Mouse (Mus musculus): ENCODE measurements around the gene Med16. TPM values are rescaled to one million over a fixed set of nuclear protein-coding genes. Genes with fewer than 3 reads are reported as not detected.
"Not testable (repeated sequence)": the region's sequence is repeated elsewhere in the genome, so short reads cannot be mapped to it uniquely, and the experiment has no call there.

The Med16 gene
- total RNA-seq, 2 experiments from 2014 or later, result 48.1 to 50.8 TPM

- no peak for DNase-seq
Observed at GRCm38 (mm10) chr10:79917532-79918100, 8.9 kb upstream of the Med16 start.

GRCm38 (mm10) chr10:79916808-79917531 lies 8.2 kb upstream of the Med16 start, which contains the start of gene Kiss1r:
Kiss1r (plus strand) TSS chr10:79916971.
- peak; percentile 96 for DNase-seq

- DNase-seq, result no peak
Observed at GRCm38 (mm10) chr10:79916081-79916480, 7.4 kb upstream of the Med16 start.

DNA sequence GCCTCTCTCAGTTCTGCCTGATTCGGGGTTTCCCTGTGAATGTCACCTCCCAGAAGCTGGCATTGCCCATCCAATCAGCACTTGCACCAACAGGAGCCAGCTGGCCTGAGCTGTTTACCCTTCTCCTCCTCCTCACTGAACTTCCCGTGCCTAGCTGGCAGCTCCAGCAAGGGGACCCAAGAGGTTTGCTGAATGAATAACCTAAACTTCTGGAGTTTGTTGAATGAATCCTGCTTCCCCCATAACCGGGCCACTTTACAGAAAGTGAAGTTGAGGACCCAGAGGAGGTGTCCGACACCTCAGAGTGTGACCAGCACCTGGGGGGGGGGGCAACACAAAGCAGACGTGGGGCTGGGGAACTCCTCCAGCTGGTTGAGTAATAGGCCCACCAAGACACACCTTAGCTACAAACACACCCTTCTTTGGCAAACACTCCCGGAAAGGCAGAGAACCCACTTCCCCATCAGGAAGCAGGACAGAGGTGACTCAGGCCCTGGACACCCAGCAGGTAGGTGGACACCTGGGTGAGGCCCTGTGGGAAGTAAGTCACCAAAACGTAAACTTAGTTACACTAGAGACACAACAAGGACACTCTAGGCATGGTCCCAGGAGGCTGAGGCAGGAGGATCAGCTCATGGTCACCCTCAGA lies 6.3 kb upstream of the Med16 start:
- peak; percentile 63 for DNase-seq

GRCm38 (mm10) chr10:79914131-79914947 lies 5.6 kb upstream of the Med16 start:
- no peak for DNase-seq

GRCm38 (mm10) chr10:79912412-79912811 lies 3.7 kb upstream of the Med16 start:
- DNase-seq, result peak; percentile 7

GRCm38 (mm10) chr10:79910556-79910955 lies 1.8 kb upstream of the Med16 start, which contains the start of gene Gm26602:
Gm26602 (plus strand) TSS chr10:79910856.
- no peak for DNase-seq

DNA sequence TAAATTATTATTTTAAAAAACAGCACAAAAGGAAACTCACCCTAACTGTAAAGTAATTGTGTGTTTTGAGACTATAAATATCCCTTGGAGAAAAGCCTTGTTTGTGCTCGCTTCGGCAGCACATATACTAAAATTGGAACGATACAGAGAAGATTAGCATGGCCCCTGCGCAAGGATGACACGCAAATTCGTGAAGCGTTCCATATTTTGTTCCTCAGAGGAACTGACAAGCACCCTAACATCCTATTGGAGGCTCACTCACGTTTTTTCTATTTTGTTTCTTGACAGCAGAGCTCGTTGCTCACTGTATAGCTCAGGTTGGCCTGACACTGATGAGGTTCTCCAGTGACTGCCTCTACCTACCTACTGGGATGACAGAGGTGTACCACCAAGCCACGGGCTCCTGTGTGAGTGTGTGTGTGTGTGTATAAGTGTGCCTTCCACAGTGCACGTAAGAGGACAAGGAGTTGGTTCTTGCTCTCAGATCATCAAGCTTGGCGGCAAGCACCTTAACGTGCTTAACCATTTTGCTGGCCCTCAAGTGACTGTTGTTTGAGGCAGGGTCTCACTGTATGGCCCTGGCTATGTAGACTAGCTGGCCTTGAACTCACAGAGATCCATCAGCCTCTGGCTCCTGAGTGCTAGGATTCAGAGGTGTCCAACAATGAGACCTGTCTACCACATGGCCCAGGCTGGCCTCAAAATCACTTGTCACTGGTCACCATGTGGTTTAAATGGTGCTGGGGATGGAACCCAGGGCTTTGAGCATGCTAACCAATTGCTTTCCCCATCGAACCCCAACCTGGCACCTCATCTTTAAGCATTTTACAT lies 584 bp upstream of the Med16 start:
- peak; percentile 29 for DNase-seq

- no peak for DNase-seq
Observed at GRCm38 (mm10) chr10:79907415-79907814, 1.3 kb downstream of the Med16 start.

DNA sequence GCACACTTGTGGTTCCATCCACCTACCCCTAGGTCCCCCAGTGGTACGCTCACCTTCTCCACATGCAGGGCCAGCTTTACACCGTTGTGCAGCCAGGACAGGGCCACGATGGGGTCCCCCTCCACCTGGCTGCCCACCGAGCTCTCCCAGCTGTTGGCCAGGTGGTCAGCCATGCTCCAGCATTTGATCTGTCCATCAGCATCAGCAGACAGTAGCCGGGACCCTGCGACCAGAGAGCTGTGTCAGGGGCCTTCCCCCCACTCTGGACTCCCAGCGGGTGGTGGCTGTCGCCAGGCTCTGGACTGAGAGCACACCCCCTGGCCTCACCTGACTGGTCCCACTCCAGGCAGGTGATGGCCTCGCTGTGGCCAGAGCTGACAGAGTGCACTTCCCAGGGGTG lies 2.0 kb downstream of the Med16 start:
- DNase-seq, result no peak

DNA sequence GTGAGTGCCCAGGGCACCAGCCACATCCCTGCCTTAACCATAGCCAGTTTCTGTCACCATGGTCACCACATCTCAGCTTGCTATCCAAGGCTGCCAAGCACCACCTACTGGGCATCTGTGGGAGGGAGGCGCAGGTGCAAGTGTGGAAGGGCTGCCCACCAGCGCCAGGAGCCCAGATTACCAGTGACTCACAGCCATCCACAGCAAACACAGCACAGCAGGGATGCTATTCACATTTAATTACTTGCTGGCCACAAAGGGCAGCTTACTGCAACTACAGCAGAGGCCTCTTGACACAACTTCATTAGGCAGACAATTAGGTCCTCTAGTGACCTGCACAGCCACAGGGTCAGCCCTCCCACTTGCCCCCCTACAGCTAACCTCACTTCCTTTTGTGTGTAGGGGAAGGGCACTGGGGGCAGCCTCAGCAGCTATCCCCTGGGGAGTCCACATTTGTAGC lies 7.7 kb downstream of the Med16 start:
- peak; percentile 25 for DNase-seq

DNA sequence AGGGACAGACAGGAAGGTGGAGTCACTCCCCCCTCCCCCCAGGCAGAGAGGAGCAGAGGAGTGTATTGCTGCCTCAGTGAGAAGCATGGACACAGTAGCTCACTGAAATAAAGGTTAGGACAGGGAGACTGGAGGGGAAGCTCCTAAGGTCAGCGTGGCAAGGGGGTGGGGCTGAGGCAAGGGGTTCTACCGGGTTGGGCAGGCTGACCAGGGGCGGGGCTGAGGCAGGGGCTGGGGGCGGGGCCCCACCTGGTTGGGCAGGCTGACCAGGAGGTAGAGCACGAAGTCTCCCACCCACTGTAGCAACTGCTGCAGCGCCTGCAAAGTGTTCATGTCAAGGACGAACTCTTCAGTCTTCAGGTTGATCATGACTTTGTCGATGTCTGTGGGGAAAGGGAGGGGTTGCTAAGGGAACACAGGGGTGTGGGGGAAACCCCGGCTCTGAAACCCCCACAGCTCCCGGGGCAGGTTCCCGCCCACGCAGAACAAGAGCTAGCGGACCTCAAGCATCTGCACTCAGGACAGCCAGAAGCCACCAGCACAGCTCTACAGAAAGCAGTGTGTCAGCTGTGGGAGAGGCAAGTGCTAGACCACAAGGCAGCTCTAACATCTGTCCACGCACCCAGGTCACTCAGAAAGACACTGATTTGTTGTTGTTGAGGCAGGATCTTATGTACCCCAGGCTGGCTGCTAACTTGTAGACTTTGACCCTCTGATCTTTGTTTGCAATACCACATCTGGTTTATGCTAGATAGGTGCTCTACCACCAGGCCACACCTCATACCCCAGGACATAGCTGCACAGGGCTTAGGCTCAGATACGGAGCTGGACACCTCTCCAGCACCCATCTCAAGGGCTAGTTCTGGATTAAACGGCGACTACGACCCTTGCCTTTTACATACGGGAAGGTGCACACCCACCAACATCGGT lies 11.1 kb downstream of the Med16 start:
- DNase-seq, result peak; percentile 38

DNA sequence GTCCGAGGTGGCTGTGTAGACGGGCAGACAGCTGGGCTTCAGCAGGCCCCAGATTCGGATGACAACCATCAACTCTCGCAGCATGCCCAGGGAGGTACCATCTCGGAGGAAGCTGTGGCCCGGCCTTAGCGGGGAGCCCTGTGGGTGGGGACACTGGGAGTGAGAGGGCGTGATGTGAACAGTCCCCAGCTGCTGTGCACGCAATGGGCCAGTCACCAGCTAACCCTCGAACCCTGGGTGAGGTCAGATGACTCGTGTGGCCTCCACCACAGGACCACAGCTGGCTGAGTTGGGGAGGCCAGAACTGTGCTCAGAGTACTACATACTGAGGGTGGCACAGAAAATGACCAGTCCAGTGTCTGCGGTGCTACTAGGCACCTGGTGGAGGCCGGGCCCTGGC lies 11.9 kb downstream of the Med16 start:
- DNase-seq, result peak; percentile 22

DNA sequence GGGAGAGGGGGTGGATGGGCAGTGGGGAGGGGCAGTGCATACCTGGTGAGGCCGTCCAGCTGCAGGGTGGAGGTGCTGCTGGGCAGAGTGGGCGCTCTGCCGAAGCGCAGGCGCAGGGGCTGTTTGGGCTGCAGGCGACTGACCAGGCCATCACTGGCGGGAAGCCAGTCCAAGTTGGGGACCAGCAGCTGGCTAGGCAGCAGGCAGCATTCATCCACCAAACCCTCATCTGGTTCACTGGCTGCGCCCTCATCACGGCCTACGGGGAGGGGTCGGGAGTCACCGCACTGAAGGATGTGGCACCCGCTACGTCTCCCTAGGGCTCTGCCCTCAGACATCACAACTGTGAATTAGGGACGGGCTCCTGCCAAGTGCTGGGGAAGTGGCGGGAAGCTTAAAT lies 12.4 kb downstream of the Med16 start:
- DNase-seq, result peak; percentile 13

DNA sequence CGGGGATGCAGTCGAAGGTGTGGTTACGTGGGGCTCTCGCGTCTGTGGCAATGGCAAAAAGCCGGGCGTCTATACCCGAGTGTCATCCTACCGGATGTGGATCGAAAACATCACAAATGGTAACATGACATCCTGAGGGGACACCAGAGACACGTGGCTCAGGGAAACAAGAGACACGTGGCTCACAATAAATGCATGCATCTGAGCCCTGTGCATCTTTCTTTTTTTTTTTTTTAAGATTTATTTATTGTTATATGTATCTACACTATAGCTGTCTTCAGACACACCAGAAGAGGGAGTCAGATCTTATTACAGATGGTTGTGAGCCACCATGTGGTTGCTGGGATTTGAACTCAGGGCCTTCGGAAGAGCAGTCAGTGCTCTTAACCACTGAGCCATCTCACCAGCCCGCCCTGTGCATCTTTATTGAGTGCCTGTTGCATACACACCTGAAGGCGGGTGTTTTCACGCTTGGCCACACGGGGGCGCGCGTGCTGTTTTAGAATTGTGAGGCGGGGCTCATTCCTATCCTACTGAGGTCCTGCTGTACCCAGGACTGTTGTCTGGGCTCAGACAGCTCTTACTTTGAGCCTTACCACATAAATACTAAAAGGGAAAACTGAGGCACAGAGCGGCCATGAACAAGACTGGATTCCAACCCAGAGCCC lies 16.1 kb downstream of the Med16 start:
- peak; percentile 88 for DNase-seq

GRCm38 (mm10) chr10:79890670-79891069 lies 18.1 kb downstream of the Med16 start, which contains the start of gene Cfd:
Cfd (plus strand) TSS chr10:79890853.
- DNase-seq, result peak; percentile 55

DNA sequence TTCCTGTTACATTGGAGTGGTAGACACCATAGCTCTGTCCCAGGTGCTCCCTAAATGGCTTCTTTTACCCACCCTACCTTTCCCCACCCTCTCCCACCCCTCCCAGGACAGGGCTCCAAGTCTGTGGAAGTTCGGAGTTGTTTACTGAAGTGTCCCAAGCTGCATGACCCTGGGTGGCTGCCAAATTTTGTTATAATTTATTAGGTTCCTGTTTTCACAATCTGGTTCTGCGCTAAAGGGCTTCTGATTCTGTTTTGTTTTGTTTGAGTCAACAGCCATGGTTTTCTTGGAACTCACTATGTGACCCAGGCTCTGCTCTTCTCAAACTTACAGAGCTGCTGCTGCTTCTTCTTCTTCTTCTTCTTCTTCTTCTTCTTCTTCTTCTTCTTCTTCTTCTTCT lies 19.3 kb downstream of the Med16 start:
- peak; percentile 72 for DNase-seq

DNA sequence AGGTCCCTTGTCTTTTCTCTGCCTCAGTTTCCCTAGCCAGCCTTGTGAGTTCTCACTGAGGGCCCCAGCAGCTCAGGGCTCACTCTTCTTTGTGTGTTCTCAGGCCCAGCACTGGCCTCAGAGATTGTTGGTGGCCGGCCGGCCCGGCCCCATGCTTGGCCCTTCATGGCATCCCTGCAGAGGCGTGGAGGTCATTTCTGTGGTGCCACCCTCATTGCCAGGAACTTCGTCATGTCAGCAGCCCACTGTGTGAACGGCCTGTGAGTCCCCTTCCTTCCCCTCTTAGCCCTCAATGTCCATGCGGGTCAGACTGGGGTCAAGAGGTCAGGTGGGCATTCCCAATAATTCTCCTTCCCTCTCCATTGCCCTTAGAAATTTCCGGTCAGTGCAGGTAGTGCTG lies 22.1 kb downstream of the Med16 start:
- DNase-seq, result no peak

- DNase-seq, result no peak
Observed at GRCm38 (mm10) chr10:79886054-79886453, 22.7 kb downstream of the Med16 start, which contains the start of gene Elane. Elane (plus strand) TSS chr10:79886247.

DNA sequence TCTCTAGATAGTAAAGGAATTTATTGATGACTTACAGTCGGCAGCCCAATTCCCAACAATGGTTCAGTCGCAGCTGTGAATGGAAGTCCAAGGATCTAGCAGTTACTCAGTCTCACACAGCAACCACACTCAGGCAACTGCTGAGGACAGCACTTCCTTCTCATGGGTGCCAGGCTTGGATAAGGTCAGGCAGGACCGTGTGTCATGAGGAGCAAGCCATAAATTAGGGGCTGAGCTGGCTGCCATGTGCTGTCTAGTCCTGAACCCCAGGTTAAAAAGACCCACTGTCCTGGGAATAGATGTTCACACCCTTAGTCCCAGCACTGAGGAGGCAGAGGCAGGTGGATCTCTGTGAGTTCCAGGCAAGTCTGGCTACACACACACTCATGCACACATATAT lies 23.8 kb downstream of the Med16 start:
- not testable (repeated sequence) for DNase-seq

Measured in adrenal gland, postnatal 10 days (tissue).